Mouse (Mus musculus): Measurements from ENCODE around the gene Itfg2. TPM values are rescaled to one million over a fixed set of nuclear protein-coding genes. Genes with fewer than 3 reads are reported as not detected.
A peak's percentile ranks its signal among the peaks of the same experiment; 100 is the strongest.

The Itfg2 gene
- polyA plus RNA-seq, 1 experiment from 2014 or later = 9.4 TPM

DNA sequence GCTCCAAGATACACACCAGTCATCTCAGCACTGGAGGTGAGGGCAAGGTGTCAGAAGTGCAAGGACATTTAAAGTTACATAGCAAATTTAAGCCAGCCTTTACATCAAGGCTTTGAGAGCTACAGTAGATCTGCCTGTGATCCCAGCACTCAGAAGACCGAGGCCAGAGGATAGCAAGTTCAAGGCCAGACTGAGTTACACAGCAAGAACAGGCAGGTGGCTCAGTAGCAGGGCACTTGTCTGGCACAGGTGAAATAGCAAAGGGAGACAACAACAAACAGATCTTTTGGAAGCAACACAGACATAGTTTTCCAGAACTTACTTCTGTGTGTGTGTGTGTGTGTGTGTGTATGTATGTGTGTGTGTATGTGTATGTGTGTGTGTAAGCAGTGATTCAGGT lies 6.7 kb downstream of the Itfg2 start:
- Histone ChIP-seq H3K4me3 (ENCODE audit: low read depth, low read length) (no peak overlapping the region), H3K4me2 (replicated peaks; ENCODE audit: low read depth) (no peak overlapping the region), H3K27ac (ENCODE audit: low read depth, low read length) (no peak overlapping the region), H3K27me3 (replicated peaks; ENCODE audit: control insufficient read depth, insufficient read depth, low read length) (no peaks in the 10 kb centered on the region), H3K9me3 (ENCODE audit: control insufficient read depth) (no peaks in the 10 kb centered on the region), H3K36me3 (ENCODE audit: control insufficient read depth, insufficient read depth) (peaks cover 4% of the 10 kb centered on the region), H3K4me1 (replicated peaks; ENCODE audit: control insufficient read depth, insufficient read depth, low read length) (no peaks in the 10 kb centered on the region), H3K9ac (ENCODE audit: low read depth, low read length) (no peak overlapping the region)
- WGBS = 64% methylated on average over 1 of the region's 1 CpGs
- no peak for ATAC-seq
- TF ChIP-seq CTCF (IDR thresholded peaks at IDR 0.05; ENCODE audit: low read depth) = no peak

DNA sequence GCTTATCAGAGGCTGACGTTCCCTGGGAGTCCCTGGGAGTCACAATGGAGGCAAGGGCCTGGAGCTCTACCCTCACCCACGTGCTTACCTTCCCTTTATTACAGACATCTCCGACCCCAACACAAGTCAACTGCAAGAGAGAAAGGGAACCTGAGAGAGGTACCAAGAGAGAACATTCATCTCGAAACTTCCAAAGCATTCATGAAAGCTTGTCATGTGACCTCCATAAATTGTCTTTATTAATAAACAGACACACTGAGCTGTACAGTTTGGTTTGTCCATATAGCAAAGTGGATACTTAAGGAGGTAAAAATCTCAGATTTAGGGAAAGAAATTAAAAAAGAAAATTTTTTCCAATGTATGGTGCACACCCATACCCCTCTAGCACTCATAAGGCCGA lies 8.6 kb downstream of the Itfg2 start:
- Histone ChIP-seq H3K9ac (ENCODE audit: low read depth, low read length) (no peak overlapping the region), H3K4me3 (ENCODE audit: low read depth, low read length) (no peak overlapping the region), H3K36me3 (ENCODE audit: control insufficient read depth, insufficient read depth) (peaks cover 14% of the 10 kb centered on the region), H3K27ac (ENCODE audit: low read depth, low read length) (no peak overlapping the region), H3K4me2 (replicated peaks; ENCODE audit: low read depth) (no peak overlapping the region), H3K27me3 (replicated peaks; ENCODE audit: control insufficient read depth, insufficient read depth, low read length) (no peaks in the 10 kb centered on the region), H3K9me3 (ENCODE audit: control insufficient read depth) (no peaks in the 10 kb centered on the region), H3K4me1 (replicated peaks; ENCODE audit: control insufficient read depth, insufficient read depth, low read length) (no peaks in the 10 kb centered on the region)
- no peak for TF ChIP-seq CTCF (IDR thresholded peaks at IDR 0.05; ENCODE audit: low read depth)
- no peak for ATAC-seq
- 81% methylated on average over 5 of the region's 5 CpGs for WGBS

DNA sequence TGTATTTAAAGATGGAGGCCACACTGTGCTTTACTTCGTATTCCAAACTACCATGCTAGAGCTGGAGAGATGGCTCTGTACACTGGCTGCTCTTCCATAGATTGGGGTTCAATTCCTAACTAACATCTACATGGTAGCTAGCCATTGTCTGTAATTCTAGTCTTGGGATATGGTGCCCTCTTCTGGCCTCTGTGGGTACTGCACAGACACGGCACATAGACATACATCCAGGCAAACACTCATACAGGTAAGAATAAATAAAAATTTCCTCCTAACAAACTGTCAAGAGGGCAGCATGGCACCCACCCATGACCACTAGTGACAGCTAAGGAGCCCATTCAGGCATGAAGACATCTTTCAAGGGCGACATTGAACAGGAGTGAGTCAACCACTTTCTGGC lies 13.6 kb downstream of the Itfg2 start:
- H3K9ac ChIP-seq (ENCODE audit: low read depth, low read length) = no peak overlapping the region
- H3K9me3 ChIP-seq (ENCODE audit: control insufficient read depth) = no peaks in the 10 kb centered on the region
- no peaks in the 10 kb centered on the region for H3K4me1 ChIP-seq (replicated peaks; ENCODE audit: control insufficient read depth, insufficient read depth, low read length)
- no peaks in the 10 kb centered on the region for H3K27me3 ChIP-seq (replicated peaks; ENCODE audit: control insufficient read depth, insufficient read depth, low read length)
- H3K27ac ChIP-seq (ENCODE audit: low read depth, low read length) = no peak overlapping the region
- H3K4me2 ChIP-seq (replicated peaks; ENCODE audit: low read depth) = no peak overlapping the region
- peak; percentile 93 for TF ChIP-seq CTCF (IDR thresholded peaks at IDR 0.05; ENCODE audit: low read depth)
- H3K4me3 ChIP-seq (ENCODE audit: low read depth, low read length) = no peak overlapping the region
- 18% methylated on average over 3 of the region's 3 CpGs for WGBS
- ATAC-seq = 0 out of 2 replicates have a peak, but pooled peaks have one; percentile 32
- H3K36me3 ChIP-seq (ENCODE audit: control insufficient read depth, insufficient read depth) = peaks cover 49% of the 10 kb centered on the region

DNA sequence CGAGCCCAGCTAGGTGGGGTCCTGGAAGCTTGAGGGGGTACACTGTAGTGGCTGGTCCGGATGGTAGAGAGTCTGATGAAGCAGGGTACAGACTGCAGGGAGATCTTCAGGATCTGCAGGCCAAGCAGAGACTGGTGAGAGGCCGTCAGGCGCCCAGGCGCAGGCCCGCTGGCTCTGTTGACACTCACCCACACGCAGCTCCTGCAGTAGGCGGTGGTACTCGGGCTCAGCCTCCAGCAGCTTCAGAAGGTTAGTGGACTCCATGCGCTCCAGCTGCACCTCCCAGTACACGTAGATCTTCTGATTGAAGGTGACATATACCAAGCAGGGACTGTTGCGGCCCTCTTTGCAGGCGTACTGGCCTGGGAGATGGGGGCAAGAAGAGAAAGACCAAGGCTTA lies 14.4 kb downstream of the Itfg2 start:
- Histone ChIP-seq H3K9me3 (ENCODE audit: control insufficient read depth) (no peaks in the 10 kb centered on the region), H3K4me3 (ENCODE audit: low read depth, low read length) (no peak overlapping the region), H3K27me3 (replicated peaks; ENCODE audit: control insufficient read depth, insufficient read depth, low read length) (no peaks in the 10 kb centered on the region), H3K9ac (ENCODE audit: low read depth, low read length) (no peak overlapping the region), H3K4me2 (replicated peaks; ENCODE audit: low read depth) (no peak overlapping the region), H3K27ac (ENCODE audit: low read depth, low read length) (no peak overlapping the region), H3K36me3 (ENCODE audit: control insufficient read depth, insufficient read depth) (peaks cover 49% of the 10 kb centered on the region), H3K4me1 (replicated peaks; ENCODE audit: control insufficient read depth, insufficient read depth, low read length) (no peaks in the 10 kb centered on the region)
- ATAC-seq = no peak
- WGBS = 95% methylated on average over 13 of the region's 13 CpGs
- TF ChIP-seq CTCF (IDR thresholded peaks at IDR 0.05; ENCODE audit: low read depth) = no peak

DNA sequence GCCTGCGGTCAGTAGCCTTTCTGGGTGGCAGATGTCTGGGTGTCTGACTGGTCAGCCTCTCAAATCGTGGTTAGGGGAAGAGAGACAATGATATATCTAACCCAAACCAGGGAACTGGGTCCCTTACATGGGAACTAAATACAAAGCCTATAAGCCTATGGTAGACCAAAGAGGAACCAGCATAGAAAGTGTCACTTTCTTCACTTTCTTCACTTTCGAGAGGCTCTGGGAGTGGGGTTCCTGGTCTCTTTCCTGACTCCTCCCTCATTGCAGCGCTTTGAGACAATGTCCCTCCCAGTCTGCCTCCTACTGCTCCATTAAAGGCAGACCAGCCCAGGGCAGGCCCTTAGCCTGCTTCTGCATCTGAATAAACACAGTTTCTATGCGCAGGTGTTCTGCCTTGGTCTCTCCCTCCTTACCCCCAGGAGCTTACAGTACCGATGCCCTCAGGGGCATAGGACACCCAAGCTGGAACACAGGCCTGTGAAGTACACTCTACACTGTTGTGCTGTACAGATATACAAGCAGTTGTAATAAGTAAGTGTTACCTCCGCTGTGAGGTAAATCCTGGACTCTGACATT lies 16.1 kb downstream of the Itfg2 start:
- no peak overlapping the region for H3K4me3 ChIP-seq (ENCODE audit: low read depth, low read length)
- H3K27ac ChIP-seq (ENCODE audit: low read depth, low read length) = no peak overlapping the region
- H3K9ac ChIP-seq (ENCODE audit: low read depth, low read length) = no peak overlapping the region
- H3K36me3 ChIP-seq (ENCODE audit: control insufficient read depth, insufficient read depth) = peaks cover 49% of the 10 kb centered on the region
- 91% methylated on average over 7 of the region's 7 CpGs for WGBS
- H3K9me3 ChIP-seq (ENCODE audit: control insufficient read depth) = no peaks in the 10 kb centered on the region
- H3K4me1 ChIP-seq (replicated peaks; ENCODE audit: control insufficient read depth, insufficient read depth, low read length) = no peaks in the 10 kb centered on the region
- no peak for ATAC-seq
- no peak for TF ChIP-seq CTCF (IDR thresholded peaks at IDR 0.05; ENCODE audit: low read depth)
- no peak overlapping the region for H3K4me2 ChIP-seq (replicated peaks; ENCODE audit: low read depth)
- H3K27me3 ChIP-seq (replicated peaks; ENCODE audit: control insufficient read depth, insufficient read depth, low read length) = no peaks in the 10 kb centered on the region

DNA sequence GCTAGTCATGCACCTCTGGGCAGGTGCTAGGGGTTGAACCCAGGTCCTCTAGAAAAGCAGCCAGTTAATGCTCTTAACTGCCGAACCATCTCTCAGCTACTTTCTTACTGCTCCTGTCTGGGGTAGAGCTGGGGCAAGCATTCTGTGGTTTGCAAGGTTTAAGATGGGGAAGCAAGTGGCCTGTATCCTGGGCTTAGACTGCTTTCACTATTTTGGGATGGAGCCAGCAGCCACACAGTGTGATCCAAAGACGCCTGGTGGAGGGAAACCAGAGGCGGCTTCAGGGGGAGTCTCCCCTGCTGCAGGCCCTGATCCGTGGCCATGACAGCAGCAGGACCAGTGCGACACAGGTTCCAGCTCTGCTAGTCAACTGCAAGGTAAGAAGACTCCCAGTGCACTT lies 20.0 kb downstream of the Itfg2 start:
- no peaks in the 10 kb centered on the region for H3K9me3 ChIP-seq (ENCODE audit: control insufficient read depth)
- H3K27ac ChIP-seq (ENCODE audit: low read depth, low read length) = no peak overlapping the region
- no peak for ATAC-seq
- H3K4me3 ChIP-seq (ENCODE audit: low read depth, low read length) = no peak overlapping the region
- WGBS = 55% methylated on average over 5 of the region's 5 CpGs
- TF ChIP-seq CTCF (IDR thresholded peaks at IDR 0.05; ENCODE audit: low read depth) = no peak
- no peaks in the 10 kb centered on the region for H3K27me3 ChIP-seq (replicated peaks; ENCODE audit: control insufficient read depth, insufficient read depth, low read length)
- H3K9ac ChIP-seq (ENCODE audit: low read depth, low read length) = no peak overlapping the region
- no peak overlapping the region for H3K4me2 ChIP-seq (replicated peaks; ENCODE audit: low read depth)
- no peaks in the 10 kb centered on the region for H3K4me1 ChIP-seq (replicated peaks; ENCODE audit: control insufficient read depth, insufficient read depth, low read length)
- H3K36me3 ChIP-seq (ENCODE audit: control insufficient read depth, insufficient read depth) = peaks cover 25% of the 10 kb centered on the region

Measured in intestine, postnatal 0 days (tissue).